Mouse (Mus musculus): ENCODE data around the gene Trappc10. TPM values are rescaled to one million over a fixed set of nuclear protein-coding genes. Genes with fewer than 3 reads are reported as not detected.

Trappc10 gene
- polyA plus RNA-seq, 1 experiment = 31.8 TPM

DNA sequence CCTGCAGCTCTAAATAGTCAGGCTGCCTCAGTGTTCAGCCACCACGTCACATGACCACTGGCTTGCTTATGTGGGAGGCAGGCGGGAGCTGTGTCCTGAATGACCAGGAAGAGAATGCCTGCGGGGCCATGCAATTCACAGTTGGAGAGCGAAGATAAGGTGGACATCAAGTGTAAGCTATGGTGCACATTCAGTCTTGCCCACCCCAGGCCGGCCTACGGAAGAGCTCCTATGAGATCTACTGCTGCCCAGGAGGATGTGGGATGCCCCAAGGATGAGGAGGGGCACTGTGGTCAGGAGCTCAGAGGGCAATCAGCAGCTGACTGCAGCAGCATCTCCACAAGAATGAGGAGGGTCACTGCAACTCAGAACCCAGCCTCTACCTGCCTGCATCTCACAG lies 41.0 kb upstream of the Trappc10 start:
- 26% methylated on average over 6 of the region's 6 CpGs for WGBS
- Histone ChIP-seq H3K4me3 (replicated peaks; ENCODE audit: control insufficient read depth, low read depth, low read length) (no peak overlapping the region), H3K27ac (ENCODE audit: control insufficient read depth, insufficient read depth, low read depth, low read length, poor library complexity) (no peak overlapping the region), H3K4me1 (ENCODE audit: control insufficient read depth, insufficient read depth, low read length) (no peaks in the 10 kb centered on the region; the same call in 1 of the 2 replicates)
- TF ChIP-seq CTCF (IDR thresholded peaks at IDR 0.05; ENCODE audit: control insufficient read depth, insufficient read depth, low read length) (no peak), POLR2A (IDR thresholded peaks at IDR 0.05; ENCODE audit: borderline replicate concordance, control insufficient read depth, low read depth, low read length) (no peak)

DNA sequence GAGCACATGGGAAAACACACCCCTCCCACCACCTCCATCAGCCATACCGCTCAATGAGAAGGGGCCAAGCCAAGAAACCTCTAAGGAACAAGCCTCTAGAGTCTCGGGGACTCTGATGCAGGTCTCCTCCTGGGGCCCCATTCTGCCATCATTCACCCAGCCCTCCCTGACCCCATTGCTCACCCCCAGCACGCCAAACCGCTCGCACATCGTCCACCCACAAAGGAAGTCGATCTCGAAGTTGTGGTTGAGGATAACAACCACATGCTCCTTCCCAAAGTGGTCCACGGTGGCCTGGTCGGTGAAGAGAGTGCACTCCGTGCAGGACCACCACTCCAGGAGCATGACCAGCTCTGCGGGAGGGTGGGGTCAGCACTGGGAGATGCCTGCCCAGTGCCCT lies 40.4 kb upstream of the Trappc10 start:
- no peaks in the 10 kb centered on the region; the same call in 1 of the 2 replicates for H3K4me1 ChIP-seq (ENCODE audit: control insufficient read depth, insufficient read depth, low read length)
- 9% methylated on average over 12 of the region's 12 CpGs for WGBS
- peak overlapping the region; percentile 8; the same call in 1 of the 2 replicates for H3K27ac ChIP-seq (ENCODE audit: control insufficient read depth, insufficient read depth, low read depth, low read length, poor library complexity)
- TF ChIP-seq CTCF (IDR thresholded peaks at IDR 0.05; ENCODE audit: control insufficient read depth, insufficient read depth, low read length) (no peak), POLR2A (IDR thresholded peaks at IDR 0.05; ENCODE audit: borderline replicate concordance, control insufficient read depth, low read depth, low read length) (no peak)
- no peak overlapping the region for H3K4me3 ChIP-seq (replicated peaks; ENCODE audit: control insufficient read depth, low read depth, low read length)

GRCm38 (mm10) chr10:78282411-78282810 lies 38.0 kb upstream of the Trappc10 start:
- no peak overlapping the region for H3K27ac ChIP-seq (ENCODE audit: control insufficient read depth, insufficient read depth, low read depth, low read length, poor library complexity)
- 87% methylated on average over 4 of the region's 4 CpGs for whole genome bisulfite sequencing
- TF ChIP-seq CTCF (IDR thresholded peaks at IDR 0.05; ENCODE audit: control insufficient read depth, insufficient read depth, low read length) (no peak), POLR2A (IDR thresholded peaks at IDR 0.05; ENCODE audit: borderline replicate concordance, control insufficient read depth, low read depth, low read length) (no peak)
- no peaks in the 10 kb centered on the region for H3K4me1 ChIP-seq (ENCODE audit: control insufficient read depth, insufficient read depth, low read length)
- no peak overlapping the region for H3K4me3 ChIP-seq (replicated peaks; ENCODE audit: control insufficient read depth, low read depth, low read length)

GRCm38 (mm10) chr10:78280486-78280885 lies 36.0 kb upstream of the Trappc10 start:
- Histone ChIP-seq H3K4me3 (replicated peaks; ENCODE audit: control insufficient read depth, low read depth, low read length) (no peak overlapping the region), H3K27ac (ENCODE audit: control insufficient read depth, insufficient read depth, low read depth, low read length, poor library complexity) (no peak overlapping the region), H3K4me1 (ENCODE audit: control insufficient read depth, insufficient read depth, low read length) (no peaks in the 10 kb centered on the region)
- WGBS = 83% methylated on average over 9 of the region's 9 CpGs
- TF ChIP-seq POLR2A (IDR thresholded peaks at IDR 0.05; ENCODE audit: borderline replicate concordance, control insufficient read depth, low read depth, low read length) (no peak), CTCF (IDR thresholded peaks at IDR 0.05; ENCODE audit: control insufficient read depth, insufficient read depth, low read length) (no peak)

- TF ChIP-seq CTCF (IDR thresholded peaks at IDR 0.05; ENCODE audit: control insufficient read depth, insufficient read depth, low read length) (peak; percentile 78), POLR2A (IDR thresholded peaks at IDR 0.05; ENCODE audit: borderline replicate concordance, control insufficient read depth, low read depth, low read length) (no peak)
- Histone ChIP-seq H3K4me3 (replicated peaks; ENCODE audit: control insufficient read depth, low read depth, low read length) (no peak overlapping the region), H3K4me1 (ENCODE audit: control insufficient read depth, insufficient read depth, low read length) (no peaks in the 10 kb centered on the region), H3K27ac (ENCODE audit: control insufficient read depth, insufficient read depth, low read depth, low read length, poor library complexity) (no peak overlapping the region)
- WGBS = 61% methylated on average over 8 of the region's 8 CpGs
Measured at GRCm38 (mm10) chr10:78279210-78279609, 34.8 kb upstream of the Trappc10 start.

DNA sequence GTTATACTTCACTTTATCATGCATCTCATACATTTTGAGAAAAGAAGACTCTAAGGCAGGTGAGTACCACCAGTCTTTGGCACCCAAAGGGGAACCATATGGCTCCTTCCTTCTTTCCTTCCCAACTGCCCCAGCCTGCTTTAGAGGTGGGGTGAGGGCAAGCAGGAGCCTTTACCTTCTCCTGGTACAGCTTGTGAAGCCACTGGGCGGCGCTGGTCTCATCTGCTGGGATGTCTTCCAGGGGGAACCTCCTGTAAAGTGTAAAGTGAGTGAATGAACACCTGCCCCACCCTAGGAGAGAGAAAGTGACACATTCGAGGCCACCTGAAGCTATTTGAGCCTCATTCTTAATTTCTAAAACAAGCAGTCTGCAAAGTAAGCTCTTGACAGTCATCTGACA lies 33.4 kb upstream of the Trappc10 start:
- Histone ChIP-seq H3K4me1 (ENCODE audit: control insufficient read depth, insufficient read depth, low read length) (no peaks in the 10 kb centered on the region), H3K4me3 (replicated peaks; ENCODE audit: control insufficient read depth, low read depth, low read length) (no peak overlapping the region), H3K27ac (ENCODE audit: control insufficient read depth, insufficient read depth, low read depth, low read length, poor library complexity) (no peak overlapping the region)
- WGBS = 78% methylated on average over 3 of the region's 3 CpGs
- TF ChIP-seq CTCF (IDR thresholded peaks at IDR 0.05; ENCODE audit: control insufficient read depth, insufficient read depth, low read length) (no peak), POLR2A (IDR thresholded peaks at IDR 0.05; ENCODE audit: borderline replicate concordance, control insufficient read depth, low read depth, low read length) (no peak)

DNA sequence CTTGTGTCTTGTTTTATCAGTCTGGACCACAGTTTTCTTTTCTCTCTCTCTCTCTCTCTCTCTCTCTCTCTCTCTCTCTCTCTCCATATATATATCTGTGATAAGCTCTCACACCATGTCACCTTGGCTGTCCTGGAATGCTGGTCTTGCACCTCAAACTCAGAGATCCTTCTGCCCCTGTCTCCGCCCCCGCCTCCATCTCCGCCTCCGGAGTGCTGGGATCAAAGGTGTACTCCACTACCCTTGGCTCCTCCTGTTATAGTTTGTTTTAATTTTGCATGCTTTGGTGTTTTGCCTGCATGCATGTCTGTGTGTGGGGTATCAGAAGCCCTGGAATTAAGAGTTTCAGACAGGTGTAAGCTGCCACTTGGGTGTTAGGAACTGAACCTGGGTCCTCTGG lies 31.8 kb upstream of the Trappc10 start:
- WGBS = 91% methylated on average over 4 of the region's 4 CpGs

GRCm38 (mm10) chr10:78272932-78273331 lies 28.5 kb upstream of the Trappc10 start:
- no peaks in the 10 kb centered on the region for H3K4me1 ChIP-seq (ENCODE audit: control insufficient read depth, insufficient read depth, low read length)
- no peak overlapping the region for H3K27ac ChIP-seq (ENCODE audit: control insufficient read depth, insufficient read depth, low read depth, low read length, poor library complexity)
- TF ChIP-seq POLR2A (IDR thresholded peaks at IDR 0.05; ENCODE audit: borderline replicate concordance, control insufficient read depth, low read depth, low read length) (no peak), CTCF (IDR thresholded peaks at IDR 0.05; ENCODE audit: control insufficient read depth, insufficient read depth, low read length) (no peak)
- no peak overlapping the region for H3K4me3 ChIP-seq (replicated peaks; ENCODE audit: control insufficient read depth, low read depth, low read length)
- 29% methylated on average over 9 of the region's 9 CpGs for WGBS

More for the DNA sequence above, 31.8 kb upstream of the Trappc10 start:
- Histone ChIP-seq H3K4me3 (replicated peaks; ENCODE audit: control insufficient read depth, low read depth, low read length) (no peak overlapping the region), H3K4me1 (ENCODE audit: control insufficient read depth, insufficient read depth, low read length) (no peaks in the 10 kb centered on the region), H3K27ac (ENCODE audit: control insufficient read depth, insufficient read depth, low read depth, low read length, poor library complexity) (no peak overlapping the region)
- no peak for TF ChIP-seq CTCF (IDR thresholded peaks at IDR 0.05; ENCODE audit: control insufficient read depth, insufficient read depth, low read length)
- no peak for TF ChIP-seq POLR2A (IDR thresholded peaks at IDR 0.05; ENCODE audit: borderline replicate concordance, control insufficient read depth, low read depth, low read length)

DNA sequence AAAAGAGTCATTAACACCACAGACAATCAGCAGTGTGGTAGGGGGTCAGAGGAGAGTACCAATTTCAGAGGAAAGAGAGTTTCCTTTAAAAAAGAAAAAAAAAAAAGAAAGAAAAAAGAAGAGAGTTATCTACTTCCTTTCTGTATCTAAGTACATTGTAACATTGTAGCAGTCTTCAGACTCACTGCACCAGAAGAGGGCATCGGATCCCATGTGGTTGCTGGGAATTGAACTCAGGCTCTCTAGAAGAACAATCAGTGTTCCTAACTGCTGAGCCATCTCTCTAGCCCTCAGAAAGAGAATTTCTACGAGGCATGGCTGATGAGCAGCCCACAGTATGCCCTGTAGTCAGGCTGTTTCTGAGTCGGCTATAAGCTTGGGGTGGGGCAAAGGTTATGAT lies 21.4 kb upstream of the Trappc10 start:
- 62% methylated on average over 3 of the region's 3 CpGs for WGBS
- Histone ChIP-seq H3K27ac (ENCODE audit: control insufficient read depth, insufficient read depth, low read depth, low read length, poor library complexity) (no peak overlapping the region), H3K4me1 (ENCODE audit: control insufficient read depth, insufficient read depth, low read length) (no peaks in the 10 kb centered on the region; the same call in 1 of the 2 replicates), H3K4me3 (replicated peaks; ENCODE audit: control insufficient read depth, low read depth, low read length) (no peak overlapping the region)
- TF ChIP-seq CTCF (IDR thresholded peaks at IDR 0.05; ENCODE audit: control insufficient read depth, insufficient read depth, low read length) (no peak), POLR2A (IDR thresholded peaks at IDR 0.05; ENCODE audit: borderline replicate concordance, control insufficient read depth, low read depth, low read length) (no peak)

Data from bone marrow, adult 2 months (tissue).